Mouse (Mus musculus): ENCODE measurements around the gene Bnc1.

Bnc1 gene

DNA sequence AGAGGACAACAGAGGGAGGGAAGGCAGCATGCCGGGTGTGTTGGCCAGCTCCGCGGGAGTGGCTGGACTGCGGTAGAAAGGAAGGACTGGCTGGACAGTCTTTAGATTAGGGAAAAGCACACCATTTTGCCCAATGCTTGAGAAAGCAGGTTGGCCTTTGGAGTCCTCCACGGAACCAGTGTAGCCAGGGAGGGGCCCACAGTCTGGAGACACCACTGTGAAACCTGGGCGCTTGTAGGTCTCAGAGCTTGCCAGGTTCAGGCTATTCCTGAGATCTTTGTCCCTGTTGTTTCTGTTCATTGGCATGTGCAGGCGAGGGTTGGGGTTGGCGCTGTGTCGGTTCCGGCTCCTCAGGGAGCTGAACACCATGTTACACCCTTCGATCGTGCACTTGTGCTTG, 18.2 kb downstream of the Bnc1 start:
- no peak for DNase-seq

- no peak for DNase-seq
These were observed 18.8 kb downstream of the Bnc1 start for GRCm38 (mm10) chr7:81973339-81973738.

GRCm38 (mm10) chr7:81968975-81969374, 23.1 kb downstream of the Bnc1 start:
- DNase-seq = no peak

GRCm38 (mm10) chr7:81968451-81968850, 23.6 kb downstream of the Bnc1 start:
- DNase-seq = no peak

DNA sequence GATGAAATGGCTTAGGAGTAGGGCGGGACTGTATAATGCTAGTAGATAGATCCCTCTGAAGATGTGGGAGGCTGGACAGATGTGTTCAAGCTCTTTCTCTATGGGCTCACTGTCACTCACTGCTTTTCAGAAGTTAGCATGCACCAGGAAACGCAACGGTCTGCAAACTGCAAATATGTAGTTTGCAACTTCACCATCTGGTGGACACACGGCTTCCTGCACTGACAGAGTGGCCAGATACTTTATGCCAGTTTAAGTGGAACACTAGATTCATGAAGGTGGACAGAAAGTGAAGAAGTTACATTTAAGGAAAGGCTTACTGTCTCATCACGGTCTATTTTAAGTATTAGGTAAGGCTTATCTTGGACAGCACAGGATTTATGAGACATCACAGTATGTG, 25.9 kb downstream of the Bnc1 start:
- DNase-seq = no peak

GRCm38 (mm10) chr7:81959704-81960103, 32.4 kb downstream of the Bnc1 start:
- peak in 1 of 2 experiments; percentile 10 for DNase-seq

GRCm38 (mm10) chr7:81954208-81954846, 37.8 kb downstream of the Bnc1 start:
- DNase-seq = peak in 1 of 2 experiments; percentile 27

DNA sequence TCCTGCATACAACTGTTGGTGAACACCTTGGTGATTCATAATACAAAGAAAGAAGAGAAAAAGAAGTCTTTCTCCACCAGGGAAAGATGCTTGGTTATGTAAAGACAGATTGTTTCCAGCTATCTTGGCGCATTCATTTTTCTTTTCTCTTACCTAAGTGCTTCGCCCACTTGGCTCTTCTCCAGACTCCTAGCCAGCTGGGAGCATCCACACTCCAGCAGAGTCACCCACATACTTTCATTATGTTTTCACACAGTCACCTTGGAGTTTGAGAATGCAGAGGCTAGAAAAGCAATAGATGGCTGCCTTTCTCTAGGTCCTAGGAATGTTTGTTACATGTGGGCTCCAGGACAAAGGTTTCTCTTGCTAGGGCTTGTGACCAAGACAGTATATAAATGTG, 41.6 kb downstream of the Bnc1 start:
- DNase-seq = no peak

DNA sequence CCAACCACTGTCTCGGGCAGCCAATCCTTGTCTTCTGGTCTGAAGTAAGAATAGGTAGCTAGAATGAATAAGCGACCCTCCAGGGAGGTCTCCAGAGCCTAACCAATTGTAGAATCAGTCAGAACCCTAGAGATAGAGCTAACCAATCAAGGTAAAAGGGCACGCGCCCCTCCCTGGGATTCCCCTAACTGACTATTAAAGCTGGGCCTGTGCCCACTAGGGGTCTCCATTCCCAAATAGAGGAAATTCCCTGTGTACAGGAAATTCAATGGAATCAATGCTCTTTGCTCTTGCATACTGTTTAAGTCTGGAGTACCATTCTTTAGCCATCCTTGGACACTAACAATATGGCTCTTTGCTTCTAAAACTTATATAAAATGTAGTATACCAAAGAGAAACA, 46.7 kb downstream of the Bnc1 start:
- DNase-seq = no peak

- no peak for DNase-seq
These were observed 57.3 kb downstream of the Bnc1 start for GRCm38 (mm10) chr7:81934806-81935205.

DNA sequence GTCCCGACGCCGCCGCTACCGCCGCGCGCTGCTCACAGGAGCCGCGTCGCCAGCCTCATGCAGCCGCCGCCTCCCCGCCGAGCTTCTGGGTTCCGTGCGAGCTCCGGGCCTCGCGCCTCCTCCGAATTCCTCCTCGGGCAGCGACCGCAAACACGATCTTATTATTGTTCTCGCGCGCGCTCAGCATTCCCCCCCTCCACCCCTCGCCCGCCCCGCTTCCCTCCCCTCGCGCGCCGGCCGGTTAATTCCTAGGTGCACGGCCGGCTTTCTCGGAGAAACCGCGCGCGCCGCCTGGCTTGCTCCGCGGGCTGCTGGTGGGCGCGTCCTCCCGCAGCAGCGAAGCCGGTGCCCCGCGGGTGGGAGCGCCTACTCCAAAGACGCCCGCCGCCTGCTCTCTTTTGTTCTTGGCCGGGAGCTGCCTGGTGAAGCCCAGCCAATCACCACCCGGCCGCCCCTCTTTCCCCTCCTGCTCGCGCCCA, 57.8 kb downstream of the Bnc1 start, which contains the start of gene Hdgfl3:
Gene Hdgfl3 (minus strand): TSS at position 207 of the 479 bp plus-strand sequence.
- DNase-seq = peak; percentile 84 to 92

GRCm38 (mm10) chr7:81933601-81934266, 58.4 kb downstream of the Bnc1 start:
- DNase-seq = peak; percentile 62 to 80

DNA sequence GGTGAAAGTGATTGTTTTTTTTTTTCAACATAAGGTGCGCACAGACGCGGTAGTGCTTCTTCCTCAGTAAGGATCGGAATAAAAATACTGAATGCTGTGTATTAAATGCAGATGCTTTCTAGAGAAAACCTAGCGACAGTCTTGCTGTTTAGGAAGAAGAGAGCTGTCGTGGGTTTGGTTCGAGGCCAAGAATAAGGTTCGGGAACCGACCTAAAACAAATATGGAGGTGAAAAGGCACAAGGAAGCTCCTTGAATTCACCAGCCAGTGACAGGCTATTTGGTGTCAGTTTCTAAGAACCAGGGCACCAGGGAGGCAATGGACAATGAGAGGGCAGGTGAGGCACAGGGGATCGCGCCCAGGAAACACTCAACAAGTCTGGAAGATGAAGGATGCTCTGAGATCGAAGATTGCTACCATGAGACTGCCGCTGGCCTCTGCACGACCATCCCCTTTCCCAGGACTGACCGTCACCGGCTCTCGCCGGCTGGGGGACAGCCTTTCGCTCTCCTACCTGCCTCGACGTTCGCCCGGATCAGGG, 59.0 kb downstream of the Bnc1 start:
- DNase-seq = peak in 1 of 2 experiments; percentile 7

DNA sequence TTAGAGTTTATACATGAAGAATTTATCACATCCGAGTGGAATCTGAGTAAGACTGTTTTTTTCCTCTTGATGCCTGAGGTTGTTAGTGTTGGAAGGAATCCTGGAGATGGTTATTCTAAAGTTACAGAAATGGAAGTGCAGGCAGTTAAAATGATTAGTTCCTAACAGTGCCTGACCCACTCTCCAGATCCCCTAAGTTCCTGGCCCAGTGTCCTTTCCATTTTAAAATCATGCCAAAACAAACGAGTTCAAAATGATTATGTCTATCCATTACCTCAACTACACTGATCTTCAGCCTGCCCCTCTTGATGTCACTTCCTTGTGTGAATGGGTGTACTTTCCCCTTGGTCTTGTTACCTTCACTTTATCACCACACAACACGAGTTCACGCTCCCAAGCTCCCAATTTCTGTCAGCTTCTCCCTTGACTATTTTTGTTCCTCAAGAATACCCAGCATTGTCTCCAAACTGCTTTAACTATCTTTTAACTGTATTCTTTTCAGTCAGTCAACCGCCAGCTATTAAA, 59.5 kb downstream of the Bnc1 start:
- DNase-seq = no peak

- DNase-seq = no peak
These were observed 63.1 kb downstream of the Bnc1 start for GRCm38 (mm10) chr7:81928998-81929397.

DNA sequence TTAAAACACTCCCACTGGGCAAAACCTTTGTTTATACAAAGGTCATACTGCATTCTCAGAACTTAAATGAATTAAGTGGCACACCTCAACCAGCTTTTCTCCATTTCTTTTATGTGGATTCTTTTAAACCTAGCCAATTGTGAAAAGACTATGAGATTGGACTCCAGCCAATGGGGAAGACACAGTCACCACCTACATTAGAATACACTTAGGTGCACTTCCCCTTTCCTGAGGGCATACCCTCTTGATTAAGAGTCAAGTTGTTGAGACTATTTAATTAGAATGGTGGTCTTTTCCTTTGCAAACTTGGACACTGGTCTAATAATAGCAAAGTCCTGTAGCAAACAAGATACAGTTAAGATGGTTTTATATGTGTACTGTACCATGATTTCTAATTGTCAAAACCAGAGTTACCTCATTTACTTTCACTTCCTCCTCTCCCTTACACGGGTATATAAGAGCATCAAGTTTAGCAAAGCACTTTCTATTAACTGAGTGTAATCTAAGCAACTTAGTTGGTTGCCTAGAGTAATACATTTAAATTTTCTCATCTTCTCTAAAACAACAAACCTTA, 70.6 kb downstream of the Bnc1 start:
- no peak for DNase-seq

DNA sequence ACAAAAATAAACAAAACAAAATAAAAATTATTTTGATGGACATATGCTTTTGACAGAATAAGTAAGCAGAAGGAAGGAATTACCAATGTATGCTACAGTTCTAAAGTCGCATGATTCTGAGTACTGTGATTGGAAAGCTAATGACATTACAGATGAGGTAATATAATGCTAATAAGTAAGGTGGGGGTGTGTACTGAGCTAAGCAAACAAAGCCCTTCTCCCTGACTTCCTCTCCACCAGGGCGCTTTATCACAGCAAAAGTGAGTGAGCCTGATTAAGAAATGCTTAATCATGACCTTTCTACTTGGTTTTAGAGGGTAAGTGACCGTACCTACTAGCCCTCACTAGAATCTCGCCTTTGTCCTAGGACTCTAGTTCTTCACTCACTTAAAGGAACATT, 71.8 kb downstream of the Bnc1 start:
- DNase-seq = no peak

DNA sequence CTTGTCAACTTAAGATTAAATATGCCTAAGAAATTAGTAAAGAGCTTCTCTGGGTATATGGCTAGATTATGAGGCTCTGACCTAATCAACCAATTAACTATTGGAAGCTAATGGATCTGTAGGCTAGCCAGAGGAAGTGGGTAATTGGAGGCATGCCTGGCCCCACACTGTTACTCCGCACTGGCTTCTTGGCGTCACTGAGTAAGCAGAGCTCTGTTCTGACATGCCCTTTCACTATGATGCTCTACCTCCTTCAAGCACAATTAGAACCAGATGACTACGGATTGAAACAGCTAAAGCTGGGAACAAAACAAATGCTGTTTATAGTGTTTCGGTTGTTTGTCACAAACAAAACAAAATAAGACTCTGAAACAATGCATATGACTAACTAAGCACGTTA, 73.8 kb downstream of the Bnc1 start:
- no peak for DNase-seq

All from kidney, postnatal 25 days (tissue).